Mouse (Mus musculus) ES-E14 (cell line): ENCODE data around the gene Dmwd.

Experiments used
- CHD2 ChIP-seq: IDR thresholded peaks from 2 replicates; pipeline ENCODE4 v1.6.1; 2014; ENCODE audit warnings: mild to moderate bottlenecking, low read depth, low read length, inconsistent platforms
- ZNF384 ChIP-seq: IDR thresholded peaks from 2 replicates; pipeline ENCODE4 v1.6.1; 2012; ENCODE audit warnings: low read depth, low read length, inconsistent platforms

DNA sequence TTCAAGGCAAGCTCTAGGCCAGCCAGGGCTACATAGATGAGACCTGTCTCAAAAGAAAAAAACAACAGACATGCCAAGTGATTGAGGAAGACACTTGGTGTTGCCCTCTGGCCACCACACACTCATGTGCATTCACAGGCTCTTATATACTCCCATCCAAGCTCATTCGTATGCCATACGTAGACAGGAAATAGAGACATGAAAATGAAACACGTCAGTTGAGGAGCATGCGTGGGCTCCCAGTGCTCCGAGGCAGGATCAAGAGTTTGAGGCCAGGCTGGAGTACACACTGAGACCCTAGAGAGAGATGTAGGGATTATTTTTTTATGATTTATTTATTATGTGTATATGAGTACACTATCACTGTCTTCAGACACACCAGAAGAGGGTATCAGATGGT lies 53.4 kb downstream of the Dmwd start:
- TF ChIP-seq ZNF384 (no peak), CHD2 (no peak)
